Mouse (Mus musculus): Measurements from ENCODE around the gene Tbc1d15.
"Not testable (repeated sequence)": the region's sequence is repeated elsewhere in the genome, so short reads cannot be mapped to it uniquely, and the experiment has no call there.

The Tbc1d15 gene

DNA sequence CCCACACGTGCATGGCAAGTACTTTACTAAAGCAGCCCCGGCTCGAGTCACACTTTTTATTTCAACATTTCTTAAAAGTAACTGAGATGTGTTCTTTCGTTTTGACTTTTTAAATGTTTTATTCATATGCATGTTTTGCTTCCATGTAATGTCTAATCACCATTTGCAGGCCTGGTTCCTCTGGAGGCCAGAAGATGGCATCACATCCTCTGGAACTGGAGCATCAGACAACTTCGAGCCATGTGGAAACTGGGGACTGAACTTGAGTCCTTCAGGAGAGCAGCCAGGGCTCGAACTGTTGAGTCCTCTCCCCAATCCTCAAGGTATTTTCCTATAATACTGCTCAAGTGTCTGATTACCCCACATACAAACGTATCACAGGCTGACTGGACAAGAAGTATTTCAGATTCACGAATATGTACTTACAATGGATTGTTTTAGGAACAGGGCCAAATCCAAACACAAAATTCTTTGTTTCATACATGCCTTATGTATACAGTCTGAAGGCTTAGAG lies 10.1 kb downstream of the Tbc1d15 start:
- DNase-seq: no peak

DNA sequence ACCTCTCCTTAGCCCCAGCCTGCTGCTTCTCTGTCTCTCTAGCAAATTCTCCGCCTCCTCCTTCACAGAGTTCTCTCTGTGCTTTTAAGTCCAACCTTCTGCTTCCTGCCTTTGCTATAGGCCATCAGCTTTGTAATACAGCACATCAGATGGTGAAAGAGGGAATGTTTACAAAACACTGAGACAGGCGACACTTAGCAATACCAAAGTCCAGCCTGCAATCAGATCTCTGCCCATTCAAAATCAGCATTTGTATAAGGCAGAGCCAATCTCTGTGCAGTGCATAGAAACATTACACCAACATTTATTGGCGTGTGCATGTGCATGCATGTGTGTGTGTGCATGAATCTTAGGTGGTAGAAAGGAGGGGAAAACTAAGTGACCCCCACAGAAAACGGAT lies 13.3 kb downstream of the Tbc1d15 start:
- no peak for DNase-seq

DNA sequence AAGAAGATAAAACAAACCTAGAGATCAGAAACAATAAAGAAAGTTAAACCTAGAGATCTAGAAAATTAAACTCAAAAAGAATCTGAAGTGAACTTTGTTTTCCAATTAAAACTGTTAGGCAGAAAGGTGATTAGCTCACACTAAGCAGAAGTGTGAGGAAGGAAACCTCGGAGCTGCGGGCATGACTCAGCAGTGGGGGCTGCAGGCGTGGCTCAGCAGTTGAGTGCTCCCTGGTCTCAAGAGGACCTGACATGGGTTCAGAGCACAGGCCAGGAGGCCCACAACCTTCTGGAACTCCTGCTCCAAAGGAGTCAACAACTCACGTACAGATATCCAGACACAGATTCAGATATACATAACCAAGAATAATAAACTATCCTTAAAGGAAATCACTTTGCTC lies 14.5 kb downstream of the Tbc1d15 start:
- no peak for DNase-seq

DNA sequence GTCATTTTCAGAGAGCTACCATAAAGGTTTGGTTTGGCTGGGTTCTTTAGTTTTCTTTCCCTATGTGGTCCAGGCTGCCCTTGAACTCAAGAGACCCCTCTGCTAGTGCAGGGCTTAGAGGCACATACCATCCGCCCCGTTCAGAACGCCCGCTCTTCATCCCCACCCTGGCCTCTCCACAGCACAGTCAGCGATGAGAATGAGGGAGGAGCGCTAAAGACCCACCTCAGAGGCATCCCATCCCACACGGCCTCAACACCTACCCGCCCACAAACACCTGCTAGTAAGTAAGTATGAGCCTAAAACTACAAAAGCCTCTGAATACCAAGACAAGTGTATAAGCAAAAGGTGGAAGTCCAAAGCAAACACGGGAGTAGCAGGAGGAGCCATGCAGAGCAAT lies 15.8 kb downstream of the Tbc1d15 start:
- no peak for DNase-seq

DNA sequence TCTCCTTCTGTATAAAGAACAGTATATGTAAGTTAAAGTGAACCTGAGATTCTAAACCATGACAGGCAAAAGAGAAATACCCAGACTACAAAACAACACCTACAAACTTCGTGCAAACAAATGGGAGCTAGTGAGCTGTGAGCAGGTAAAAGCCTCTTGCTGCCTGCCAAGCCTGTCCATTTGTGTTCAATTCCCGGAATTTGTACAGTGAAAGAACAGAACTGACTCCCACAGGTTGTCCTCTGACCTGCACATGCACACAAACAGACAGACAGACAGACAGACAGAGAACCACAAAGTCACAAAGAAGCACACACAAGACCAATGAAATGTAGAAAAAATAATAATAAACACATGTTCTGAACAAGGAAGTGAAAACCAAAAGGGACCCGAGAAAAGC lies 17.5 kb downstream of the Tbc1d15 start:
- DNase-seq: no peak

DNA sequence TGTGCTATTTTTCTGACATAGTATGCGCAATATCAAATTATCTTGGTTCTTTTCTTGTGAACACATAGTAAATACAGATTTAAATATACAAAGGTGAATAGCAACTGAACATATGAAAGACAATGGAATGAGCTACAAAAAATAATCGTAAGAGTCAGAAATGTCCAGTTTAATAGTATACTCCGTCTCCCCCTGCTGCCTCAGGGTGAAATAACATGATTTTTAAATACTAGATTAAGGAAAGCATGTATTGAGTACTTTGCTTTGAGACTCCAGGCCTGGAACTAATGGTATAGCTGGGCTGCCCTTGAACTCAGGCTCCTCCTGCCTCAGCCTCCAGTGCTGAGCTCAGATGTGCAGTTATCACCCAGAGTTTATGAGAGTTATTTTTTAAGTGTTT lies 18.8 kb downstream of the Tbc1d15 start:
- no peak for DNase-seq

DNA sequence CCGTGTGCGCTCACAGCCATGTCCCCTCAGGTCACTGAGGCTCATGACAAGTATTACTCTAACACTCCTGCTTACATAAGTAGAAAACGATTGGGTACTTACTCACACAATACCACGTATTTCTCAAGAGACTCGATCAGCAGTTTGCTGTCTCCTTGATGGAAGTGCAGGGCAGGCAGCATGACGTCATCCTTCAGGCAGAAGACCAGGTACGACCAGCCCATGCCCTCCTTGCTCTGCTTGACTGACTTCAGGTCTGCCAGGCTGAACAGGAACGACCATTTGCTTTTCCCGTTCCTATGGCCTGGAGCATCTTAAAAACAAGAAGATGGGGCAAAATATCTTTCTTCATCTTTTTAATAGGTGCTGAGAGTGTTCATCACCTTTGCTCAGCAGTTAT lies 22.2 kb downstream of the Tbc1d15 start:
- DNase-seq: no peak

DNA sequence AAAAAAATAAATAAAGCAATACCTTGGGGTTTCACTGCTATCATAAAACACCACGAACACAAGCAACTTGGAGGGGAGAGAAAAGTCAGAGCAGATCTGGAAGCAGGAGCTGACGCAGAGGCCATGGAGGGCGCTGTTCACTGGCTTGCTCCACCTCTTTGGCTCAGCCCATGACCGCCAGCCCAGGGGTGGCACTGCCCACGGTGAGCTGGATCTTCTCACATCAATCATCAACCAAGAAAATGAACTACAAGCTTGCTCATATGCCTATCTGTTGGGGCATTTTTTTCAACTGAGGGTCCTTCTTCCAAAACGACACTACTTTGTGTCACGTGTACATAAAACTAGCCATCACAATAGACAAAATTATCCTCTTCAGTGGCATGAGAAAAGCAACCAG lies 24.7 kb downstream of the Tbc1d15 start:
- DNase-seq: peak; percentile 25

DNA sequence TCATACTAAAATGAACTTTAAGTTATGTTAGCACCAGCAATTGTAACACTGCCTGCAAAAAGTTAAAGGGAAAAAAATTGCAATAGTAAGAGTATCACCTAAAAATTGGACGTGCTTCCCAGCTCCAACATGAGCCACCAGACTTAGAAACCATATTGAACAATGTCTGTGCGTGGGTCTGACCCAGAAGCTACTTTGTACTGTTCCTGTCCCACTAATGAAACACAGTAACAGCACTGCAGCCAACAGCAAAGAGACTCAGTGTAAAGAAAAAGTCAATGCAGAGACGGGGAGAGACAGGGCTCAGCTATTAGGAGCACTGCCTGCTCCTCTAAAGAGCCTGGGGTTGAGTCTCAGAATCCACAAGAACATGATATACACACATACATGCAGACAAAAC lies 27.4 kb downstream of the Tbc1d15 start:
- DNase-seq: no peak

DNA sequence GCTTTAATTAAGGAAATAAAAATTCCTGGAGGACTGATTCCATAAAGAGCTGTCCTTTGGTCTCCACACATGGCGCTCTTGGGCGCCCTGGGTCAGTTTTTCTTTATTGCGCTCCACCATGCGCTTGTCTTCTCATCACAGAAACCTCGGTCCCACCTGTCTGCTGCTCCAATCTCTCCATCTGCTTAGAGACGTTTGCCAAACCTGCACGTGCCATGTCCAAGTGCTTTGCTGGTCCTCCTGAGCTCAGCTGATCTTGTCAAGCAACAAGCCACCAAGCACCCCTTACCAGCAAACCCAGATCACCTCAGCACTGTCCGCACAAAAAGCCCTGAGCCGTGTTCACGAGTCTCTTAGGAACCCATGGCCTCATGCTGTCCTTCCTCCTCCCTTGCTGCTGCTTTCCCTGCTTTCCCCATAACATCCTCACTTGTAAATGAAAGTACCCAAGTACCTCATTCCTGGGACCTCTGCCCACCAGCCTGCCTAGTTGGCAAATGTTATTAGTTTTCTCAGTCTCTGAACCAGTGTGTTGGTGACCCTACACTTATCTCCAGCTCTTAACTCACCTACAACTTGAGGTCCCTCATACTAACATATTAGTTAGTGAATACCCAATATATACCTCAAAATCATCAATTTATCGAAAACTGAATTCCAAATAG lies 38.2 kb downstream of the Tbc1d15 start:
- no peak for DNase-seq

DNA sequence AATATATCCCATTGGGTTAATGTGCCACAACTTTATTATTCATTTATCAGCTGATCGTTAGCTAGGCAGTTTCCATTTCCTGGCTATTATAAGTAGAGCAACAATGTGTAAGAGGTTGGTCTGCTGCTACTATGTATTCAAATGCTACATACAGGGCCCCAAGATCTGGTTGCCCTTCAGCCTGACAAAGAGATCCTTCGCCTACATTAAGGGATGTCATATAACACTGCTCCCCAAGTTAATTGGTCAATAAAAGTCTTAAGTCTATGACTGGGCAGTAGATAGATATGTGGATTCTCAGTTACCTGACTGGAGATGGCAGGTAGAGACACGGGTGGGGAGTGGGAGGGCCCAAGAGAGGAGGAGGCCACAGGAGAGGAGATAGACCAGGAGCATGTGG lies 45.4 kb downstream of the Tbc1d15 start:
- no peak for DNase-seq

DNA sequence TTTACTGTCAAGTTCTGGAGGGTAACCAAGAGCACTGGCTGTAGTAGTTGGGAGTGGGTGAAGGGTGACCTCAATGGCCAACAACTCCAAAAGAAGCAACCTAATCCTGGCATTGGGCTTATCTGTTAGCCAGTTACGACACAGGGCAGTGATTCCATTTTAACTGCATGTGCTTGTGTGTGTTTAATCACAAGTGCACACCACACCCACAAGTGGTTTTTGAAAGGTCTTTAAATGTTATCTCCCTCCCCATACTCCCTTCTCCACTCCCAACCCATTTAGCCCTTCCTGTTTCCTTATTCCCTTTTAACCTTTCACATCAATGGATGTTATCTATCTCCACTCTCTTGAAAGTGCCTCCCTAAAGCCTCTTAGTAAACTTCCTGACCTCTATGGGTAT lies 46.0 kb downstream of the Tbc1d15 start:
- DNase-seq: no peak

DNA sequence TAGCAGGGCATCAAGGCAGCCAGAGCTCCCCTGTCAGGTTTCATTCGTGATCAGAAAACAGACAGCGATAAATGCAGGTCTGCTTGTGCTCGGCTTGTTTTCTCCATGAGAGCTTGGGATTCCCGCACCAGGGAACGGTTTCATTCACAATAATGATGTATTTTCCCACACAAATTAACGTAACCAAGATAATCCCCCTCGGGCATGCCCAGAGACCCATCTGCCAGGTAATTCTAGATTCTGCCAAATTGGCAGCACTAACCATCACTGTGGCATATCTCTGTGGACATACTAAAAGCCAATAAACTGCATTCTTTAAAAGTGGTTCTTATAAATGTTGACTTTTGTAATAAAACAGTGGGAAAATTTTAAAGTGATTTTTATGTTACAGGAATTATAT lies 60.1 kb downstream of the Tbc1d15 start:
- DNase-seq: no peak

DNA sequence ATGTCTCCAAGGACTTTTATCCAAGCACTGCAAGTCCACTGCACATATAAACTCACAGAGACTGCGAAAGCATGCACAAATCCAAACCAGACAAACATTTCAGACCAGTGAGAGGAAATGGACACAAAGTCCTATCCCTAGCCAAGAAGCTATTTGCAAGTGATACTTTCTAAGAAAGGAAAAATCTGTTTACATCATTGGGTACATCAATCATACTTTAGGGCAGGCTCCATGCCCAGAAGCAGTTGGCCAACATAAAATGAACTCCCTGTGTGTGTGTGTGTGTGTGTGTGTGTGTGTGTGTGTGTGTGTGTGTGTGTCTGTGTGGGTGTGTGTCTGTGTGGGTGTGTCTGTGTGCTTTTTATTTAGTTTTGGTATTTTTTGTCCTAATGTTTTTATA lies 63.9 kb downstream of the Tbc1d15 start:
- no peak for DNase-seq

DNA sequence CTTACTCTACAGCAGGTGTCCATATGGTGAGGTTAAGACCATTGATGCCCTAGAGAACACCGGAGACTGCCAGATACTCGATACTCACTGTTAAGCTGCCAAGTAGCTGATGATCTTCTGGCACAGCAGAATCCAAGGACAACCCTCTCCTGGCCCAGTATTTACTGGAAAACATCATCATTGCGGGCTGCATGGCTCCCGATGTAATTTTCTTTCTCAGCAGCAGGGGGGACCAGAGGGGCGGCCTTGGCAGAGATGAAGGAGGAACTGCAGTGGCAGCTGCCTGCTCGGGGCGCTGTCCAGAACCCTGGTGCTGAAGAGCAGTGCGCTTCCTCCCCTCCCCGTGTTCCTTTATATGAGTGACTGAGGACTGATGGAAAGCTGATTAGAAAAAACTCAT lies 66.6 kb downstream of the Tbc1d15 start, which contains the start of gene Tph2:
TSS of gene Tph2 (minus strand) at position 326 of the 400 bp plus-strand sequence.
- DNase-seq: peak; percentile 48

DNA sequence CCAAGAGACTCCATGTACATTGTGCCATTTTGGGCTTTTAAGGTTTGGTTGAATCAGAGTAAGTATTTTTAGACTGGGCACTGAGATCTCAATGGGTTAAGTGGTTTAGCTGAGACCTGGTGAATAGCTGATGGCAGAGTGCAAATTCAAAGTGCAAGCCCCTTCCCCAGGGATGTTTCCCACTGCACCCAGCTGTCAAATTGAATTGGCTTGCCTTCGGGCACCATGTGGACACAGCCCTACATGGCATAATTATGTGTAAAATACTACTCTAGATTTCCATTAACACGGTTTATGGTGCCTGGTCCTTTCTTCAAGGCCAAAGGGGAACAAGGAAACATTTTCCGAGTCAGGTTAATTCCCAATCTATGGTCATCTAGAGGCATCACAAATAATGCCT lies 70.2 kb downstream of the Tbc1d15 start:
- no peak for DNase-seq

DNA sequence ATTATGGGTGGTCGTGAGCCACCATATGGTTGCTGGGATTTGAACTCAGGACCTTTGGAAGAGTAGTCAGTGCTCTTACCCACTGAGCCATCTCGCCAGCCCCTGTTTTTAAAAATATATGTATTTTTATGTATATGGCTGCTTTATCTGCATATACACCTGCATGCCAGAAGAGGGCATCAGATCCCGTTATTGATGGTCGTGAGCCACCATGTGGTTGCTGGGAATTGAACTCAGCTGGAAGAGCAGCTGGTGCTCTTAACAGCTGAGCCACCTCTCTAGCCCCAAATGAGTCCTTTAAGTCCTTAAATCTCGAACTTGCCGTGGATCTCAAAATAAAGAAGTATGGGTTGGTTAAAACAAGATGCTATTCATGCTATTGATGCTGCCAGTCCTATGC lies 73.2 kb downstream of the Tbc1d15 start:
- DNase-seq: not testable (repeated sequence)

DNA sequence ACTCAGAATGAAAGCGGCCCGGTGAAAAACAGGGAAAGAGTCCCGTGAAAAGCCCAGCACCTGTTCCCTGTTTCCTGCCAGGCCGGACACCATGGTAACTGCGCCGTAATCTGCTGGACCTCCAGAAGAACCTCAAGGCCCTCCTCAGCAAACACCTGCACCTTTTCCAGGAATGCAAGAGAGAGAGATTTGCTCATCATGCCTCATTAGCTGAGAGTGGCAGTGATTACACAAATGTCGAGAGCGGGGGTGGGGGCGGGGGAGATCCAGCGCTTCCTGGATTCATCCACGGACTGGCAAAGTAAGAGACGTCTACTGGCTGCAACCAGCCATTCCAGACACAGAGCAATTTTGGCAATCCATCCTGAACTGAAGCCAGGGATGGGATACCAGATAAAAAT lies 75.7 kb downstream of the Tbc1d15 start:
- DNase-seq: no peak

DNA sequence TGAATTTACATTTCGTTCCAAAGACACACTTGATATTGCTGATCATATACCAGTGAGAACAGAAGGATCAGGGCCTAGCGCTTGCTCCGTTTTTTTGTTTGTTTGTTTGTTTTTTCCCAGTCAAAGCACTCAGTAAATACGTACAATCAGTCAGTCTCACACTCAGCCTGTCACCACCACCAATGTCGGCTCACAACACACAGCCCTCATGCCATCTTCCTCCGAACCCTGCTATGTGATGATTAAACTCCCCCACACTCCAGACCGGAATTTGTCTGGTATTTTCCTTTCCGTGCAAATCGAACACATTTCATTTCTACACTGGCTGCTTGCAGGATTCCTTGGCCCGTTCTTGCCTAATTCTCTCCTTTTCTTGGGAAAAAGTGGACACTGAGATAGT lies 77.9 kb downstream of the Tbc1d15 start:
- no peak for DNase-seq

DNA sequence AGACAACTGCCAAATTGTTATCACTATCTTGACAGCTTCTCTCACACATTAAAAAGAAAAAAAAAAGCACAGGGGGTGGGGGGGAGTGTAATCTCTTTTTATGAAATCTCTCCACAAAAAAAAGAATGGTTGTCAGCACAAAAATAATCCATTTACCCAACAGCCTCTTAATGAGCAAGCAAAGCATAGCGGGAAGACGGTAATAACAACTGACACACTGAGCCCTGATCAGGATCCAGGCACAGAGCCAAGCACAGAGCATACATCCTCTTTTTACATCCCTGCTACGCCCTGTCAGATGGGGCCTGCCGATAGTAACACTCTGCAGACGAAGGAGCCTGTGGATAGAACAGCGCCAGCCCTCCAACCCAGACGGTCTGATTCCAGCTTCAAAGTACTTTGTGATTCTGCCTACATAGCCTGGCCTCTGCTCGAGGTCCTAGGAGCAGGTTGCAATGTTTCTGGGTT lies 79.9 kb downstream of the Tbc1d15 start:
- no peak for DNase-seq

DNA sequence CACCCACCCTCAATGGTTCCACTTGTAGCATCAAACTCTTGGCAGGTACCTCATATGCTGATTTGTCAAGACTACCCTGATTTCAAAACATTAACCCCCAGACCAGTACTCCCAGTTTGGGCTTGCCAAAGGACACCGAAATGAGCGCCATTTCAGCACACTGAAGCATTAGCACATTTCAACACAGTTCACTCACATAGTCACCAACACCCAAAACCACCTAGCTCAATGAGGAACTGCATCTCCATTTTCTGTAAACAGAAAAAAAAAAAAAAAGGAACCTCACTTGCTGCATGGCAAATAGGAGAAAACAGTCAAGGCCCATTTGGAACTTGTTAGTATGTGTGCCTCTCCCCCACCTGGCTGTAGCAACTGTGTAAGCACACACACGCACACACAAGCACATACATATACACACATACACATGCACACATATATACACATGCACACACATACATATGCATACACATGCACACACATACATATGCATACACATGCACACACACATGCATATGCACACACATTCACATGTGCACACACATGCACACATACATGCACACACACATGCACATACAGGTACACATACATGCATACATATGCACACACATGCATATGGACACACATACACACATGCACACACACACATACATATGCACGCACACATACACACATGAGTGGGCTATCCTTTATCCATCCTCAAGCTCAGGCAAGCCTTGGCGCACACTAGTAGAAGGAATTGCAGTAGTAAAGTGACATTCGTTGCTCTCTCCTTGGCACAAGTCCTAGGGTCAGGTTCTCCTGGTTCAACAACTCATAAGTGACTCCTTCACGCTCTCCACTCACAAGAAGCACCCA lies 80.5 kb downstream of the Tbc1d15 start:
- DNase-seq: no peak

DNA sequence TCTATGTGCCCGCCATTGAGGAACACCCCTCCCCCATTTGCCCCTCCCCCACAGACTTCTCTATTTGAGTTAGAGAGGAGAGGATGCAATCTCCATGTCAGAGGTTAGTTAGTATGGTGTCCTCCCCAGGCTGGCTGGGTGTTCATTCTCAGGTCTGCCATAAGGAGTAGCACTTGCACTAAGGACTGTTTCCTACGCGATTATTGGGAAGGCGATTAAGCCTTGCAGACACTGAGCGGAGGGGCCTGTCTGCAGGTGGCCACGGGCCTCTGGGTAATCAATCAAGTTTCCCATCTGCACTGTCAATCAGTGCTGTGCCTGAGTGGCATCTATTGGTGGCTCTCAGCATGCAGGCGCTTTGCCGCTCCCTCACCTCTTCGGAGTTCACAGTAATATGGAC lies 81.9 kb downstream of the Tbc1d15 start:
- no peak for DNase-seq

DNA sequence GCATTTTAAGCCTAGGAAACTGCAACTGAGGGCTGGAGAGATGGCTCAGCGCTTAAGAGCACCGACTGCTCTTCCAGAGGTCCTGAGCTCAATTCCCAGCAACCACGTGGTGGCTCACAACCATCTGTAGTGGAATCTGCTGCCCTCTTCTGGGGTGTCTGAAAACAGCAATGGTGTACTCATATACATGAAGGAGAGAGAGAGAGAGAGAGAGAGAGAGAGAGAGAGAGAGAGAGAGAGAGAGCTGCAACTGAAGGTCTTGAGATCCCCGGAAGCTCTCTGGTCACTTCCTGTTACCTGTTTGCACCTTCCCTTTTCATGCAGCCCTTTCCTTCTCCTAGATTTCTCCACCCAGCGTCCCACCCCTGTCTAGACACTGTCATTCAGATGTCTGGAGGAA lies 91.0 kb downstream of the Tbc1d15 start:
- no peak for DNase-seq
